Mouse (Mus musculus): ENCODE data around the gene Slc40a1. TPM values are rescaled to one million over a fixed set of nuclear protein-coding genes. Genes with fewer than 3 reads are reported as not detected.

Gene Slc40a1
- polyA plus RNA-seq, 1 experiment from 2014 or later: 526 TPM

DNA sequence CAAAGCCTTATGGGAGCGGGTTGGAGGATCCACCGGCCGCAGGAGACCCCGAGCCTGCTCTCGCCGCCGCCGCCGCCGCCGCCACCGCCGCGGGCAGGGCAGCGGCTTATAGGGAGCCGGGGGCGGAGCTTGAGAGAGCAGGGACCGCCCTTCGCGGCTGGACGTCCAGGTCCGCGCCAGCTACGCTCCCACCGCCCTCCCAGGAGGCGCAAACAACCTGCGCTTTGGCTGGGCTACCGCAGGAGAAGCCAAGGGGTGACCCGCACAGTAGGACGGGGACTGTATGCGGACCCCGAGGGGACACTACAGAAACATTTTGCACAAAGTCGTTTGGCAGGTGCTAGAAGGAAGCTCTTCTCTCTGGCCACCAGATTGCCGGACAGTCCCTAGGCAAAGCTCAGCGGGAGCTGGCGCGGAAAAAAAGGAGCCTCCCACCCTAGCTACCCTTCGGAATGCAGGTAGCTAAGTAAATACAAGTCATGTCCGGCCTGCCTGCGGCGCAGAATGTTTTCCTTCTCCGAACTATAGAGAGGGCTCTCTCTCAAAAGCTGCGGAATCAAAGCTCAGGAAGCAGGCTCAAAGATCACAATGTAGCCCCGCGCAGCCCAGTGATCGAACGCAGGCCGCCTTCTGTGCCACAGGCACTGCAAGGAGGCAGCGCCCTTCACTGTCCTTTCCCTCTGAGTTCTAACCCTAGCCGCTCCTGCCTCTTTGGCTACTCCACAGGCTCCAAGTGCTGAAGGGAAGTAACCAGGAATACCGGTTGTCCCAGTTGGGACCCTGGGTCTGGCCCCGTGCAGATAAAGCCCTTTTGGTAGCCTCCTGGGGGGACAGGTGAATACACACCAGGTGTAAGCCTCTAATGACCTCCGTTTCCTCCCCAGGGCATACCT lies 577 bp downstream of the Slc40a1 start:
- Histone ChIP-seq H3K36me3 (ENCODE audit: control insufficient read depth, insufficient read depth) (no peaks in the 10 kb centered on the region), H3K9ac (ENCODE audit: low read depth, low read length) (peak overlapping the region; percentile 70), H3K4me1 (replicated peaks; ENCODE audit: control insufficient read depth, insufficient read depth, low read length) (no peaks in the 10 kb centered on the region), H3K9me3 (ENCODE audit: control insufficient read depth) (no peaks in the 10 kb centered on the region), H3K27ac (ENCODE audit: low read depth, low read length) (peak overlapping the region; percentile 88), H3K27me3 (replicated peaks; ENCODE audit: control insufficient read depth, insufficient read depth, low read length) (no peaks in the 10 kb centered on the region), H3K4me3 (ENCODE audit: low read depth, low read length) (peak overlapping the region; percentile 76), H3K4me2 (replicated peaks; ENCODE audit: low read depth) (peak overlapping the region; percentile 93)
- peak; percentile 90 for ATAC-seq
- TF ChIP-seq CTCF (IDR thresholded peaks at IDR 0.05; ENCODE audit: low read depth): peak; percentile 35
- WGBS: under 1% methylated on average over 53 of the region's 53 CpGs

DNA sequence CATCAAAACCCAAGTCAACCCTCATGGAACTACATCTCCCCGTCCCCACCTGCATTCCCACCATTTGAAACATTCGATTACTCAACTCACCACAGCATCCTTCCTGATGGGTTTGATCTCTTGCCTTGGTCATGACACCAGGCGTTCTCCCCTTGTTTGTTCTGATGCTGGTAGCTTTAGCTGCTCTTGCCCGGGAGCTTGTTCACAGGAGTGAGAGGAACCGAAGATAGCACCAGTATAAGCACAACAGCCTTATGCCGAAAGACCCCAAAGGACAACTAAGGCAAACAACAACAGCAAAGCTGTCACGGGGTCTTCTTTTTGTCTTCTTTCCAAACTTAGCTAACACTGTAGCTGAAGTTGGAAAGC lies 1.2 kb downstream of the Slc40a1 start:
- Histone ChIP-seq H3K27me3 (replicated peaks; ENCODE audit: control insufficient read depth, insufficient read depth, low read length) (no peaks in the 10 kb centered on the region), H3K4me1 (replicated peaks; ENCODE audit: control insufficient read depth, insufficient read depth, low read length) (no peaks in the 10 kb centered on the region), H3K4me3 (ENCODE audit: low read depth, low read length) (peak overlapping the region; percentile 76), H3K36me3 (ENCODE audit: control insufficient read depth, insufficient read depth) (no peaks in the 10 kb centered on the region), H3K9me3 (ENCODE audit: control insufficient read depth) (no peaks in the 10 kb centered on the region), H3K4me2 (replicated peaks; ENCODE audit: low read depth) (peak overlapping the region; percentile 93), H3K9ac (ENCODE audit: low read depth, low read length) (peak overlapping the region; percentile 70), H3K27ac (ENCODE audit: low read depth, low read length) (peak overlapping the region; percentile 88)
- no peak for TF ChIP-seq CTCF (IDR thresholded peaks at IDR 0.05; ENCODE audit: low read depth)
- WGBS: 2% methylated on average over 7 of the region's 7 CpGs
- ATAC-seq: no peak

DNA sequence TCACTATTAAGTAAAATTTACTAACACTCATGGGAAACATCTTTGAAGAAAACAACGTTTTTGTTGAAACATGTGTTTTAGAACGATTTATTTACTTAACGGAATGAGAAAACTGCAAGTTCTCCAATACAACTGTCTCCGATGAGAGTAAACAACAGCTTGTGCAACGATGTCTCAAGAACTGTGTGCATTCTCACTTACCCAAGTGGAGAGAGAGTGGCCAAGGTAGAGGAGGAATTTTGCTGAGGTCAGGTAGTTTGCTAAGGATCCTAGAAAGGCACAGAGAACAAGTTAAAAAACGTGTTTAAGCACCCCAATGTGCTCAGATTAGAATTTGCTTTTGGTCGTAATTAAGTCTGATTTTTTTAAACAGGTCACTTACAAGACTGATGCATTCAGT lies 1.8 kb downstream of the Slc40a1 start:
- Histone ChIP-seq H3K4me2 (replicated peaks; ENCODE audit: low read depth) (peak overlapping the region; percentile 93), H3K27ac (ENCODE audit: low read depth, low read length) (peak overlapping the region; percentile 88; the same call in 1 of the 2 replicates), H3K9ac (ENCODE audit: low read depth, low read length) (peak overlapping the region; percentile 70), H3K36me3 (ENCODE audit: control insufficient read depth, insufficient read depth) (0 out of 2 replicates have a peak, but pooled peaks cover 3% of the 10 kb centered on the region), H3K4me3 (ENCODE audit: low read depth, low read length) (peak overlapping the region; percentile 76), H3K9me3 (ENCODE audit: control insufficient read depth) (no peaks in the 10 kb centered on the region), H3K4me1 (replicated peaks; ENCODE audit: control insufficient read depth, insufficient read depth, low read length) (no peaks in the 10 kb centered on the region), H3K27me3 (replicated peaks; ENCODE audit: control insufficient read depth, insufficient read depth, low read length) (no peaks in the 10 kb centered on the region)
- no peak for TF ChIP-seq CTCF (IDR thresholded peaks at IDR 0.05; ENCODE audit: low read depth)
- no peak for ATAC-seq
- WGBS: 13% methylated on average over 7 of the region's 7 CpGs

- peaks cover 10% of the 10 kb centered on the region; the same call in 1 of the 2 replicates for H3K36me3 ChIP-seq (ENCODE audit: control insufficient read depth, insufficient read depth)
- peak overlapping the region; percentile 76 for H3K4me3 ChIP-seq (ENCODE audit: low read depth, low read length)
- peak overlapping the region; percentile 50; the same call in 1 of the 2 replicates for H3K27ac ChIP-seq (ENCODE audit: low read depth, low read length)
- WGBS: 33% methylated on average over 4 of the region's 4 CpGs
- H3K4me1 ChIP-seq (replicated peaks; ENCODE audit: control insufficient read depth, insufficient read depth, low read length): no peaks in the 10 kb centered on the region
- H3K27me3 ChIP-seq (replicated peaks; ENCODE audit: control insufficient read depth, insufficient read depth, low read length): no peaks in the 10 kb centered on the region
- no peak overlapping the region for H3K9ac ChIP-seq (ENCODE audit: low read depth, low read length)
- TF ChIP-seq CTCF (IDR thresholded peaks at IDR 0.05; ENCODE audit: low read depth): no peak
- no peak for ATAC-seq
- peak overlapping the region; percentile 93 for H3K4me2 ChIP-seq (replicated peaks; ENCODE audit: low read depth)
- H3K9me3 ChIP-seq (ENCODE audit: control insufficient read depth): no peaks in the 10 kb centered on the region
These were observed 3.0 kb downstream of the Slc40a1 start for GRCm38 (mm10) chr1:45923306-45923705.

GRCm38 (mm10) chr1:45920703-45921102 lies 5.6 kb downstream of the Slc40a1 start:
- no peaks in the 10 kb centered on the region for H3K9me3 ChIP-seq (ENCODE audit: control insufficient read depth)
- no peak overlapping the region for H3K4me3 ChIP-seq (ENCODE audit: low read depth, low read length)
- H3K9ac ChIP-seq (ENCODE audit: low read depth, low read length): no peak overlapping the region
- ATAC-seq: peak; percentile 56
- 41% methylated on average over 3 of the region's 3 CpGs for WGBS
- H3K27me3 ChIP-seq (replicated peaks; ENCODE audit: control insufficient read depth, insufficient read depth, low read length): no peaks in the 10 kb centered on the region
- H3K4me2 ChIP-seq (replicated peaks; ENCODE audit: low read depth): peak overlapping the region; percentile 37; the same call in 1 of the 2 replicates
- no peaks in the 10 kb centered on the region for H3K4me1 ChIP-seq (replicated peaks; ENCODE audit: control insufficient read depth, insufficient read depth, low read length)
- H3K36me3 ChIP-seq (ENCODE audit: control insufficient read depth, insufficient read depth): peaks cover 20% of the 10 kb centered on the region
- no peak for TF ChIP-seq CTCF (IDR thresholded peaks at IDR 0.05; ENCODE audit: low read depth)
- H3K27ac ChIP-seq (ENCODE audit: low read depth, low read length): peak overlapping the region; percentile 60

- Histone ChIP-seq H3K4me2 (replicated peaks; ENCODE audit: low read depth) (no peak overlapping the region), H3K27me3 (replicated peaks; ENCODE audit: control insufficient read depth, insufficient read depth, low read length) (no peaks in the 10 kb centered on the region), H3K4me3 (ENCODE audit: low read depth, low read length) (no peak overlapping the region), H3K4me1 (replicated peaks; ENCODE audit: control insufficient read depth, insufficient read depth, low read length) (no peaks in the 10 kb centered on the region), H3K9me3 (ENCODE audit: control insufficient read depth) (no peaks in the 10 kb centered on the region), H3K36me3 (ENCODE audit: control insufficient read depth, insufficient read depth) (peaks cover 20% of the 10 kb centered on the region), H3K27ac (ENCODE audit: low read depth, low read length) (peak overlapping the region; percentile 11; the same call in 1 of the 2 replicates), H3K9ac (ENCODE audit: low read depth, low read length) (no peak overlapping the region)
- no peak for ATAC-seq
- 92% methylated on average over 1 of the region's 1 CpGs for WGBS
- TF ChIP-seq CTCF (IDR thresholded peaks at IDR 0.05; ENCODE audit: low read depth): no peak
These were observed 6.6 kb downstream of the Slc40a1 start for GRCm38 (mm10) chr1:45919752-45920151.
